Mouse (Mus musculus): ENCODE data around the gene Hkdc1. TPM values are rescaled to one million over a fixed set of nuclear protein-coding genes. Genes with fewer than 3 reads are reported as not detected.

The Hkdc1 gene
- polyA plus RNA-seq (2012; ENCODE audit: low replicate concordance) = not detected in 2 replicates

GRCm38 (mm10) chr10:62422255-62422654 lies at the start of gene Hkdc1:
Gene Hkdc1 (minus strand): TSS chr10:62422491.

GRCm38 (mm10) chr10:62449364-62450279 lies 27.3 kb upstream of the Hkdc1 start, which contains the start of the genes 4930507D05Rik and Supv3l1:
Gene 4930507D05Rik (plus strand): TSS chr10:62449489.
Gene Supv3l1 (minus strand): TSS chr10:62449738.

GRCm38 (mm10) chr10:62379808-62380207 lies 42.5 kb downstream of the Hkdc1 start, which contains the start of gene Hk1:
Gene Hk1 (minus strand): TSS chr10:62379908.

Other genes starting within 250 kb of the Hkdc1 start
- 5.3 and 7.1 TPM in 2 replicates for gene Tspan15, start 191.2 kb downstream of the Hkdc1 start, polyA plus RNA-seq (2012; ENCODE audit: low replicate concordance)
- not detected in 2 replicates for gene Tacr2, start 170.1 kb downstream of the Hkdc1 start, polyA plus RNA-seq (2012; ENCODE audit: low replicate concordance)
- 506 and 712 TPM in 2 replicates for gene Hk1, start 42.6 kb downstream of the Hkdc1 start, polyA plus RNA-seq (2012; ENCODE audit: low replicate concordance)
- gene 4930507D05Rik, start 27.0 kb upstream of the Hkdc1 start, polyA plus RNA-seq (2012; ENCODE audit: low replicate concordance) = 0.22 TPM in 1 of 2 replicates, not detected in the other
- 17.2 and 32.5 TPM in 2 replicates for gene Supv3l1, start 27.2 kb upstream of the Hkdc1 start, polyA plus RNA-seq (2012; ENCODE audit: low replicate concordance)
- 0.57 and 15.4 TPM in 2 replicates for gene Vps26a, start 64.3 kb upstream of the Hkdc1 start, polyA plus RNA-seq (2012; ENCODE audit: low replicate concordance)
- 3.4 and 66.0 TPM in 2 replicates for gene Srgn, start 105.0 kb upstream of the Hkdc1 start, polyA plus RNA-seq (2012; ENCODE audit: low replicate concordance)
- 4.2 and 9.4 TPM in 2 replicates for gene Kif1bp, start 156.0 kb upstream of the Hkdc1 start, polyA plus RNA-seq (2012; ENCODE audit: low replicate concordance)
- gene Ddx21, start 179.8 kb upstream of the Hkdc1 start, polyA plus RNA-seq (2012; ENCODE audit: low replicate concordance) = 60.1 and 80.2 TPM in 2 replicates
- 18.1 and 20.8 TPM in 2 replicates for gene Ddx50, start 228.7 kb upstream of the Hkdc1 start, polyA plus RNA-seq (2012; ENCODE audit: low replicate concordance)